Mouse (Mus musculus): ENCODE measurements around the gene Map2.

DNA sequence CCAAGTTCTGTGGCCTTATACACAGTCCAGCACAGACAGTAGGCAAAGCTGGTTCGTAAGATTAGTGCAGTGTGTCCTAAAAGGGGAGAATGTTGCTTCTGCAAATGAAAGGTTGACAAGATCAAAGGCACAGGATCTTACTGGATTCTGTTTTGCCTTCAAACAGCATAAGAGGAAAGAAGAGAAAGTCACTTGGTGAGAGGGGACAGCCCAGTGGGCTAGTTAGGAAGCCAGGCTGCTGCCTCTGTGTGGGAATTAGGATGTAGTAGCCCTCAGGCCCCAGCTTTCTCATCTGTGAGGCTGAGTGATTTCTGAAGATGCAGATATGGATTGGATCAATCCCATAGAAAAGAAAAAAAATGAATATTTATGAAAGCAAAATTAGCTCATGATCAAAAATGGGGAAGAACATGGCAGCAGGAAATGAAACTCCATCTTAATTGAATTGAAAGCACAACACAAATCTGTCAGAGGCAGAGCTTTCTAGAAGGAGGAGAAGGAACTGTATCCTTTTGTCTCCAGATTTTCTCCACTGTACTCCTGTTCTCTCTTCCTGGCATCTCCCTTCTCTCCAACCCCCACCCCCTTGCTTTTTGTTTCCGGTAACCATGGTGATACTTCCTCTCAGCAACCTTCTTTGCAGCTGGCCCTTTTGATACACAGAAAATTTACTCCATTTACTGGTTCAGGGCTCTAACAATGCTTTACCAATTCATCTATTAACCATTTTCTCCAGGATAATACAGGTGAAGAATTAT, 145.5 kb downstream of the Map2 start:
- no peak for TF ChIP-seq CTCF (IDR thresholded peaks at IDR 0.05; ENCODE audit: borderline replicate concordance, insufficient read depth, low read length)
- no peak for TF ChIP-seq POLR2A (IDR thresholded peaks at IDR 0.05; ENCODE audit: low read depth, low read length)
